Mouse (Mus musculus) liver, postnatal 0 days (tissue): ENCODE measurements around the gene Vwce. TPM values are rescaled to one million over a fixed set of nuclear protein-coding genes. Genes with fewer than 3 reads are reported as not detected.

ENCODE experiments used
- ATAC-seq: fragments of 200-750 bp; cut with Nextera tagmentation; 2 replicates; pipeline ENCODE4 v1.8.0; 2017; ENCODE audit warnings: mild to moderate bottlenecking, moderate library complexity
- DNase-seq: peaks from one replicate; pipeline ENCODE4 v3.0.0-alpha.2; 2016
- H3K27ac ChIP-seq: fragments of 300-500 bp; sonication (generic); 2 replicates; pipeline ENCODE4 v1.5.1; 2014; ENCODE audit warnings: antibody characterized with exemption, moderate library complexity, mild to moderate bottlenecking, low read depth
- H3K27me3 ChIP-seq: fragments of 300-500 bp; sonication (generic); 2 replicates; pipeline ENCODE4 v1.6.1; 2014; ENCODE audit warnings: low read length, control low read depth, mixed read lengths; ENCODE audit not compliant: insufficient read depth
- H3K36me3 ChIP-seq: fragments of 300-500 bp; sonication (generic); replicated peaks from 2 replicates; pipeline ENCODE4 v1.6.1; 2014; ENCODE audit warnings: mild to moderate bottlenecking, control low read depth, low read length, moderate library complexity, mixed read lengths; ENCODE audit not compliant: insufficient read depth
- H3K4me1 ChIP-seq: fragments of 300-500 bp; sonication (generic); 2 replicates; pipeline ENCODE4 v1.6.1; 2014; ENCODE audit warnings: antibody characterized with exemption, mild to moderate bottlenecking, control low read depth; ENCODE audit not compliant: insufficient read depth
- H3K4me2 ChIP-seq: fragments of 300-500 bp; sonication (generic); 2 replicates; pipeline ENCODE4 v1.6.1; 2014; ENCODE audit warnings: low read depth, mild to moderate bottlenecking, low read length, moderate library complexity, mixed read lengths
- H3K4me3 ChIP-seq: fragments of 300-500 bp; sonication (generic); 2 replicates; pipeline ENCODE4 v1.5.1; 2014; ENCODE audit warnings: low read depth, low read length
- H3K9ac ChIP-seq: fragments of 300-500 bp; sonication (generic); replicated peaks from 2 replicates; pipeline ENCODE4 v1.6.1; 2014; ENCODE audit warnings: mild to moderate bottlenecking, moderate library complexity
- H3K9me3 ChIP-seq: fragments of 300-500 bp; sonication (generic); 2 replicates; pipeline ENCODE4 v1.6.1; 2016; ENCODE audit warnings: mild to moderate bottlenecking, control low read depth, low read length, mixed read lengths
- CTCF ChIP-seq: sonication (generic); IDR thresholded peaks from 2 replicates; pipeline ENCODE4 v1.5.1; 2016; ENCODE audit warnings: antibody characterized with exemption, low read depth
- EP300 ChIP-seq: IDR thresholded peaks from 2 replicates; pipeline ENCODE4 v1.6.1; 2016; ENCODE audit warnings: antibody characterized with exemption, low read depth, mild to moderate bottlenecking
- WGBS: fragments of 180-500 bp; shearing (Covaris S2); extraction: QIAGEN DNeasy Blood & Tissue Kit; methylation state at CpG from one replicate; pipeline ENCODE4 v1.1.7; 2014; ENCODE audit not compliant: insufficient replicate concordance; 5-methylcytosine and 5-hydroxymethylcytosine counted together
- polyA plus RNA-seq: library from polyadenylated mRNA; unstranded; fragments of >200 nt; fragmentation: Nextera tagmentation; extraction: Ambion mirVana; gene quantifications from 2 replicates; pipeline ENCODE4 v1.2.1, GENCODE M21; 2015

Gene Vwce
- polyA plus RNA-seq, 1 experiment from 2014 or later: 18.2 TPM

DNA sequence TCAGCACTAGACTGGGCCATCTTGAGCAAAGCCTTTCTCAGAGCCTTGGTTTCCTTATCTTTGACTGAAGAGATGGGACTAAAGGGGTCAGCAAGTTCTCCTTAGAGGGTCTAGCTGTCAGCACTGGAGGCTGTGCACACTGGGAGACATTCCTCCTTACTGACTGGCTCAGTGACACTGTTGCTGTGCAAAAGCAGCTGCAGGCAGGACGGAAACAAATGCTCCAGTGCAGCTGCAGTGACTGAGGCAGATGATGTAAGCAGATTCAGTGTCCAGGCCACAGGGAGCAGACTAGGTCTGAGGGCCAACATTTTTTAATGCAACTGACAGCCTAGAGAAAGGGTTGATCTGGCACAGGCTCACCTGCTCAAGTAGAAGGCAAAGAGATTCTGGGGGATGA, 39.3 kb downstream of the Vwce start:
- no peak overlapping the region for H3K27ac ChIP-seq
- no peak overlapping the region for H3K4me3 ChIP-seq
- H3K36me3 ChIP-seq: no peaks in the 10 kb centered on the region
- ATAC-seq (no peak), DNase-seq (no peak)
- no peaks in the 10 kb centered on the region for H3K27me3 ChIP-seq
- H3K4me2 ChIP-seq: no peak overlapping the region
- H3K9me3 ChIP-seq: no peaks in the 10 kb centered on the region
- no peak overlapping the region for H3K9ac ChIP-seq
- TF ChIP-seq EP300: no peak
- no peak for TF ChIP-seq CTCF
- H3K4me1 ChIP-seq: no peaks in the 10 kb centered on the region
- 59% methylated on average over 1 of the region's 1 CpGs for WGBS

DNA sequence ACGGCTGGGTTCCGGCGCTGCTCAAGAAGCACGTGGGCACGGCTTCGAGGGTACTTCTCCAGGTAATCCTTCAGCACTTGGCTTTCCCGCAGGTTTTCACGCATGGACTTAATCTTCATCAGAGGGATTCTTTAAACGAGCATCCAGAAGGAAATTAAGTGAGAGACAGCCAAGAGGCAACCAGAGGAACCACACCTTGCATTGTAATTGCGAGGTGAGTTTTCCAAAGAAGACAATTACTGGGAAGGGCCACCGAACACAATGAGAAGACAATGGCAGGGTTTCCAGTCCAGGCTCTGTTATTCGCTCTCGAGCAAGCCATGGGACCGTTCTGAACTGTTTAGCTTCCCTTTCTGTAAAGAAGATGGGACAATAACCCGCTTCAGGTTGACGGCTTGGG, 42.6 kb downstream of the Vwce start:
- WGBS: 82% methylated on average over 16 of the region's 16 CpGs
- Histone ChIP-seq H3K4me1 (no peaks in the 10 kb centered on the region), H3K4me2 (no peak overlapping the region), H3K36me3 (no peaks in the 10 kb centered on the region), H3K4me3 (no peak overlapping the region), H3K27me3 (no peaks in the 10 kb centered on the region), H3K9ac (no peak overlapping the region), H3K9me3 (no peaks in the 10 kb centered on the region), H3K27ac (no peak overlapping the region)
- TF ChIP-seq EP300 (no peak), CTCF (no peak)
- DNase-seq (no peak), ATAC-seq (no peak)

DNA sequence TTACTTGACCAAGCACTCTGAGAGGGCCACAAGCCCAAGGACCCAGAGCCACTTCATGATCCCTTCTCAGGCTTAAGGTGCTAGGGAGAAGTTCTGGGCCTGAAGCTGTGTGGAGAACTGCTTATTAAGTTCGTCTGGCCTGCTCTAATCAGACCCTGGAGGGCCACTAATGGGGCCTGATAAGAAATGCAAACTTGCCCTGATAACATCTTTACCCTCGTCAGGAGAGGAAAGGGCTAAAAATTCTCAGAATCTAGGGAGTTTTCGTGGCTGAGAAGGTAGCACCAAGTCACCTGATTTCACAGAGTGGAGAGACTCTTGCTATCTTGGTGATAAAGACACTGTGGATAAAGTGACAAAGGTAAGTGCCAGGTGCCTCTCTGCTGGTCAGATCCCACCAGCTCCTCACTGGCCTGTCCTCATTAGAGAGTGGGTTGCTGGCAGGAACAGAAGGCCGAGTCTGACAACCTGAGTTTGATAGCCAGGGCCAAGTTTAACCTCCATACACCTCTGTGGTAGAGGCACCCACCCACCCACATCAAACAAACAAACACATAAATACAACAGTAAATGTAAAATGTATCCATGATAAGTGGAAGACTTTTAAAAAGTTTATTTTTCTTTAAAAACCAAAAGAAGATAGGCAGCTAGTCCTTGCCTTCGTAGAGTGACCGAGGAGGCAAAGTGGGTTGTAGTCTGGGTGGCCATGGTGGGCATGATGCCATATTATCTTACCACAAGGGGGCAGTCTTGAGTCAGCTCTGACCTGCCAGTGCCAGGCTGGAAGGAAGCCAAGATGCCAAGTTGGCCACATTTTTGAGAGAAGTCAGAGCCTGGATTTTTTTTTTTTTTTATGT, 44.1 kb downstream of the Vwce start, which contains the start of gene Pga5:
Pga5 (minus strand) TSS at position 157 of the 857 bp plus-strand sequence.
- peak; percentile 85 for DNase-seq
- TF ChIP-seq EP300 (no peak), CTCF (peak; percentile 95)
- Histone ChIP-seq H3K9me3 (no peaks in the 10 kb centered on the region), H3K9ac (no peak within 1 kb of the TSS), H3K36me3 (no peaks in the 10 kb centered on the region), H3K27me3 (no peaks in the 10 kb centered on the region), H3K27ac (no peak within 1 kb of the TSS), H3K4me3 (no peak within 1 kb of the TSS), H3K4me2 (no peak within 1 kb of the TSS), H3K4me1 (no peaks in the 10 kb centered on the region)
- peak; percentile 62 for ATAC-seq
- WGBS: 26% methylated on average over 6 of the region's 6 CpGs

DNA sequence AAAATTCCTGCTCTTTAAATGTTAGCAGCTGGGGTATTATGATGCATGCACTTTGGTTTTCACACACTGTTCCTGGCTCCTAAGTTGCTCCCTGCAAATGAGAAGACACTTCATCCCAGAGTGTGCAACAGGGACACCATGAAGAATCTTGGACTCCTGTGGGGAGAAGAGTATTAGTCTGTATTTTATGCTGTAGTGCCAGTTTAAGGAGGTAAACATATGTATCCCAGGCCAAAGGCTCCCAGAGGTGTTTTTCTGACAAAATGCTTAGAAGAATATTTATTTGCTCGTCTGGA, 44.7 kb downstream of the Vwce start:
- H3K27ac ChIP-seq: no peak overlapping the region
- H3K4me1 ChIP-seq: no peaks in the 10 kb centered on the region
- ATAC-seq: no peak
- no peak for TF ChIP-seq EP300
- no peak for TF ChIP-seq CTCF
- H3K4me2 ChIP-seq: no peak overlapping the region
- H3K4me3 ChIP-seq: no peak overlapping the region
- H3K36me3 ChIP-seq: no peaks in the 10 kb centered on the region
- no peaks in the 10 kb centered on the region for H3K27me3 ChIP-seq
- DNase-seq: no peak
- H3K9ac ChIP-seq: no peak overlapping the region
- H3K9me3 ChIP-seq: no peaks in the 10 kb centered on the region
- 75% methylated on average over 1 of the region's 1 CpGs for WGBS

DNA sequence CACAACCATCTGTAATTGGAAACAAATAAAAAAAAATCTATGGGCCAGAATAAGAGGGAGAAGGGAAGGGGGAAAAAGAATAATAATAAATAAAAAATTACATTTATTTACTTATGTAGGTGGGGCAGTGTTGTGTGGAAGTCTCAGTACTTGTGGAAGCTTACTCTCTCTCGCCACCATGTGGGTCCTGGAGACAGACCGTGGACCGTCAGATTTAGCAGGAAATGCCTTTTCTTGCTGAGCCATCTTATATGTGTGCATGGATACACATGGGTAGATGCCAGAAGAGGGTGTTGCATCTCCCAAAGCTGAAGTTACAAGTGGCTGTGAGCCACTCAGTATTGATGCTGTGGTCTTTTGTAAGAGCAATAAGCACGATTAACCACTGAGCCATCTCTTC, 47.6 kb downstream of the Vwce start:
- DNase-seq (no peak), ATAC-seq (no peak)
- TF ChIP-seq CTCF: peak; percentile 28
- TF ChIP-seq EP300: no peak
- 35% methylated on average over 4 of the region's 4 CpGs for WGBS
- Histone ChIP-seq H3K9ac (no peak overlapping the region), H3K9me3 (no peaks in the 10 kb centered on the region), H3K4me2 (no peak overlapping the region), H3K4me3 (no peak overlapping the region), H3K27me3 (no peaks in the 10 kb centered on the region), H3K4me1 (no peaks in the 10 kb centered on the region), H3K36me3 (no peaks in the 10 kb centered on the region), H3K27ac (no peak overlapping the region)

DNA sequence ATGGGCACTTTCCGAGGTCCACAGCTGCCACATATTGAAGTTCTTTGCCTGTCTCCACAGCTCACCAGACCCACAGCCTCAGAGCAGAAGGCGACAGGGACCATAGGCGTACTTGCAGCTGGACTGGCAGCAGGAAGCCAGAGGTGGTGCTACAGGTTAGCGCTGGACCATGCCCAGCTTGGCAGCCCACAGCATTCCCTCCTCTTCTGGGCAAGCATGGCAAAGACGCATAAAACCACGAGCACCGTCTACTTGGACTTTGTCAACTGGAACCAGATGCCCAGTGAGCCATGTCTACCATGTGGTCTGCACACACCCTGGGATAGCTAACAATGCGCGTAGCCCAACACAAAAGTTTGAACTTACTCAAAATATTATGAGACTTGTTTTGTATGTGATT, 51.1 kb downstream of the Vwce start:
- H3K27me3 ChIP-seq: no peaks in the 10 kb centered on the region
- no peak overlapping the region for H3K4me2 ChIP-seq
- peaks cover 17% of the 10 kb centered on the region for H3K4me1 ChIP-seq
- H3K9ac ChIP-seq: no peak overlapping the region
- H3K9me3 ChIP-seq: no peaks in the 10 kb centered on the region
- H3K27ac ChIP-seq: no peak overlapping the region
- H3K4me3 ChIP-seq: no peak overlapping the region
- DNase-seq (no peak), ATAC-seq (no peak)
- TF ChIP-seq EP300: no peak
- TF ChIP-seq CTCF: no peak
- 81% methylated on average over 9 of the region's 9 CpGs for WGBS
- H3K36me3 ChIP-seq: no peaks in the 10 kb centered on the region
